Mouse (Mus musculus): ENCODE results near the gene Fam126a. TPM values are rescaled to one million over a fixed set of nuclear protein-coding genes. Genes with fewer than 3 reads are reported as not detected.

Gene Fam126a
- polyA plus RNA-seq, 1 experiment from 2014 or later = 29.2 TPM

DNA sequence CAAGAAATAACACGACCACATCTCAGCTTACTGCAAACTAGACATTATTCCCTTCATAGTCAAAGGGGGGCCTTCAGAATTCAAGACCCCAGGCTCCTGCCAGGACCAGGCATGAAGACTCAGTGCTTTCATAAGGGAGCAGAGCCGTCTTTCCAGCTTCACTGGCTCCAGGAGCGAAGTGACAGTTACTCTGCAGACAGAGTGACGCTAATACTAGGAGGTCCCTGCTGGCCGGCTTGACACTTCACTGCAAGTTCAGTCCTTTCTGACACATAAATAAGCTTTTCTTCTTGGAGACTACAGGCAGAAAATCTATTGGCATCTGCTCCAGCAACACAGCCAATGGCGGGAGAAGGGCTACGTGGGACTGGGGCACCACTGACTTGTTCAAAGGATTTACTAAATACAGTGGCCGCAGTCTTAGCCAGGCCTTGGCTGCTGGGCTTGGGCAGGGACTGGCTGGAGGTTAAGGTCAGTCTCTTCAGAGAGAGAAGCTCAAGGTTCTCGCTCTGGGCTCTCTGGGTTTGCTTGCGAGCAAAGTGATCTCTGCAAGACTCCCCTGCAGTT lies 65.8 kb downstream of the Fam126a start:
- DNase-seq (ENCODE audit: low spot score) = no peak
- WGBS = 80% methylated on average over 10 of the region's 10 CpGs
- ATAC-seq (ENCODE audit: insufficient number of reproducible peaks, low FRiP score, low TSS enrichment, low read depth) = no peak
- H3K9me3 ChIP-seq (ENCODE audit: control insufficient read depth, low read length) = no peaks in the 10 kb centered on the region
- no peak overlapping the region for H3K4me3 ChIP-seq (ENCODE audit: low read depth, low read length)
- H3K27me3 ChIP-seq (ENCODE audit: control insufficient read depth, insufficient read depth, low read length) = no peaks in the 10 kb centered on the region
- no peak overlapping the region for H3K27ac ChIP-seq (replicated peaks; ENCODE audit: low read depth, low read length)
- H3K9ac ChIP-seq (ENCODE audit: low read length) = no peak overlapping the region
- peaks cover 2% of the 10 kb centered on the region; the same call in 1 of the 2 replicates for H3K36me3 ChIP-seq (ENCODE audit: control insufficient read depth, insufficient read depth, low read length)
- no peaks in the 10 kb centered on the region for H3K4me1 ChIP-seq (ENCODE audit: control insufficient read depth, insufficient read depth, low read length)
- no peak overlapping the region for H3K4me2 ChIP-seq (ENCODE audit: low read depth, severe bottlenecking)

DNA sequence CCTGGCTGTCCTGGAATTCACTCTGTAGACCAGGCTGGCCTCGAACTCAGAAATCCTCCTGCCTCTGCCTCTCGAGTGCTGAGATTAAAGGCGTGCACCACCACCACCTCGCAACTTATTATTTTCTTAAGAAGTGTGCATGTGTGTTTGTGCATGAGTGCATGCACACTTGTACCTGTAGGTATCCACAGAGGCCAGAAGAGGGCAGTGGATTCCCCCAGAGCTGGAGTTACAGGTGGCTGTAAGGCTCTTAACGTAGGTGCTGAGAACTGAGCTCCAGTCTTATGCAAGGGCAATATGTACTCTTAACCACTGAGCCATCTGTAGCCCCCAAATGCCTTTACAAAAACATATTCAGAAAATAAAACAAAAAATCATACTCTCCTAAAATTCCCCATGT lies 77.4 kb downstream of the Fam126a start:
- WGBS = 93% methylated on average over 5 of the region's 5 CpGs
- no peak overlapping the region for H3K4me3 ChIP-seq (ENCODE audit: low read depth, low read length)
- H3K4me2 ChIP-seq (ENCODE audit: low read depth, severe bottlenecking) = no peak overlapping the region
- H3K9ac ChIP-seq (ENCODE audit: low read length) = no peak overlapping the region
- ATAC-seq (ENCODE audit: insufficient number of reproducible peaks, low FRiP score, low TSS enrichment, low read depth) = no peak
- no peak overlapping the region for H3K27ac ChIP-seq (replicated peaks; ENCODE audit: low read depth, low read length)
- no peaks in the 10 kb centered on the region for H3K4me1 ChIP-seq (ENCODE audit: control insufficient read depth, insufficient read depth, low read length)
- no peaks in the 10 kb centered on the region for H3K27me3 ChIP-seq (ENCODE audit: control insufficient read depth, insufficient read depth, low read length)
- H3K9me3 ChIP-seq (ENCODE audit: control insufficient read depth, low read length) = no peaks in the 10 kb centered on the region
- no peaks in the 10 kb centered on the region for H3K36me3 ChIP-seq (ENCODE audit: control insufficient read depth, insufficient read depth, low read length)
- no peak for DNase-seq (ENCODE audit: low spot score)

DNA sequence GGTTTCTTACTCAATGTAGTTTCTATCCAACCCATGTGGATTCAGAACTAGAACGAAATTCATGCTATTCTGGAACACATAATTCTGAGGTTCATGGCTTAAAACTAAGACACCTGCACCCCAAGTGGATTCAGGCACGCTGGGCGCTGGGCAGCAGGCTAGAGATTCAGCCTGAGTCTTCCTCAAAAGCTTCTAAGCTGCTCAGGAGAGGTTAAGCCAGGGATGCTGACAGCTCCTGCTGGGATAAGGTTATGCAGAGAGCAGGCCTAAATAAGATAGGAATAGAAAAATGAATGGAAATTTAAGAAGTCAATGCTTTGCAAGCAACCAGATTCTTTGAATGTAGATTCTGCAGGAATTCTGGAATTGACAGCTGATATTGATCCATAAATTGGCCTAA lies 82.4 kb downstream of the Fam126a start:
- 59% methylated on average over 3 of the region's 3 CpGs for WGBS
- H3K27ac ChIP-seq (replicated peaks; ENCODE audit: low read depth, low read length) = no peak overlapping the region
- H3K4me1 ChIP-seq (ENCODE audit: control insufficient read depth, insufficient read depth, low read length) = no peaks in the 10 kb centered on the region
- H3K4me2 ChIP-seq (ENCODE audit: low read depth, severe bottlenecking) = no peak overlapping the region
- DNase-seq (ENCODE audit: low spot score) (no peak), ATAC-seq (ENCODE audit: insufficient number of reproducible peaks, low FRiP score, low TSS enrichment, low read depth) (no peak)
- no peaks in the 10 kb centered on the region for H3K9me3 ChIP-seq (ENCODE audit: control insufficient read depth, low read length)
- no peak overlapping the region for H3K4me3 ChIP-seq (ENCODE audit: low read depth, low read length)
- H3K36me3 ChIP-seq (ENCODE audit: control insufficient read depth, insufficient read depth, low read length) = no peaks in the 10 kb centered on the region
- no peaks in the 10 kb centered on the region for H3K27me3 ChIP-seq (ENCODE audit: control insufficient read depth, insufficient read depth, low read length)
- H3K9ac ChIP-seq (ENCODE audit: low read length) = no peak overlapping the region

DNA sequence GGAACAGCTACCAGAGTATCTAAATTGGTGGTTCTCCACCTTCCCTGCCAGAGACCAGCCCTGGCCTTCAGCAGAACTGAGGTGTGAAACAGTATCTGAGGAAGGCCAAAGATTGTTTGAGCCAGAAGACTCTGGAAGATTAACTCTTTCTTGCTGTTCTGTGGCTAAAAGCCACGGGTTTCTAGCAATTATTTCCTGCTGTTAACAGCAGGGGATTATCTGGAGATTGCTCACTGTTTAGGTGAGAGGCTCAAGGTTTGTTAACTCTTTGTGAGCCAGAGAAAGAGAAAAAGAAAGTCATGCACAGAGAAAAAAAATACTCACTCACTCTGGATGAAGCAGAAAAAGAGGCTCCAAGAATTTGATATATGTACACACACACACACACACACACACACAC lies 85.4 kb downstream of the Fam126a start:
- no peaks in the 10 kb centered on the region for H3K27me3 ChIP-seq (ENCODE audit: control insufficient read depth, insufficient read depth, low read length)
- H3K9me3 ChIP-seq (ENCODE audit: control insufficient read depth, low read length) = no peaks in the 10 kb centered on the region
- ATAC-seq (ENCODE audit: insufficient number of reproducible peaks, low FRiP score, low TSS enrichment, low read depth) (no peak), DNase-seq (ENCODE audit: low spot score) (no peak)
- no peaks in the 10 kb centered on the region for H3K36me3 ChIP-seq (ENCODE audit: control insufficient read depth, insufficient read depth, low read length)
- no peak overlapping the region for H3K27ac ChIP-seq (replicated peaks; ENCODE audit: low read depth, low read length)
- no peak overlapping the region for H3K4me2 ChIP-seq (ENCODE audit: low read depth, severe bottlenecking)
- 0% methylated on average over 1 of the region's 1 CpGs for WGBS
- no peak overlapping the region for H3K4me3 ChIP-seq (ENCODE audit: low read depth, low read length)
- H3K4me1 ChIP-seq (ENCODE audit: control insufficient read depth, insufficient read depth, low read length) = no peaks in the 10 kb centered on the region
- no peak overlapping the region for H3K9ac ChIP-seq (ENCODE audit: low read length)

DNA sequence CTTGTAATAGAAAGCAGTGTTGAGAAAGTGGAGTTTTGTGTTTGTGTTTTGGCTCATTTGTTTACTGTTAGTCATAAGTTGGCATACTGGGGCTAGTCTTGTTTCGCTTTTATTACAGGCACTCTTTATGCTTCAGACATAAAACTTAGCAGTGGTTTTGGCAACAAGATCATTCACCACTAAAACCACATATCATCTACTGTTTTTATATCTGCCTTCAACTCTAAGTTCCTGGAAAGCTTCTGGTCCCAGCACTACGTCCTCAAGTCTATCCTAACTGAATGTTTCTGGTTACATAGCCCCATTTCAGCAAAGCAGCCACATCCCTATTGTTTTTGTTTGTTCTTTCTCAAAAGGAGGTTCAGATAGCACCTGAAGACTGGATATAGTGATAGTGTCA lies 87.0 kb downstream of the Fam126a start:
- Histone ChIP-seq H3K4me2 (ENCODE audit: low read depth, severe bottlenecking) (no peak overlapping the region), H3K4me3 (ENCODE audit: low read depth, low read length) (no peak overlapping the region), H3K4me1 (ENCODE audit: control insufficient read depth, insufficient read depth, low read length) (no peaks in the 10 kb centered on the region), H3K27ac (replicated peaks; ENCODE audit: low read depth, low read length) (no peak overlapping the region), H3K9ac (ENCODE audit: low read length) (no peak overlapping the region), H3K27me3 (ENCODE audit: control insufficient read depth, insufficient read depth, low read length) (no peaks in the 10 kb centered on the region), H3K36me3 (ENCODE audit: control insufficient read depth, insufficient read depth, low read length) (no peaks in the 10 kb centered on the region), H3K9me3 (ENCODE audit: control insufficient read depth, low read length) (no peaks in the 10 kb centered on the region)
- no peak for DNase-seq (ENCODE audit: low spot score)
- 87% methylated on average over 2 of the region's 2 CpGs for WGBS
- no peak for ATAC-seq (ENCODE audit: insufficient number of reproducible peaks, low FRiP score, low TSS enrichment, low read depth)

DNA sequence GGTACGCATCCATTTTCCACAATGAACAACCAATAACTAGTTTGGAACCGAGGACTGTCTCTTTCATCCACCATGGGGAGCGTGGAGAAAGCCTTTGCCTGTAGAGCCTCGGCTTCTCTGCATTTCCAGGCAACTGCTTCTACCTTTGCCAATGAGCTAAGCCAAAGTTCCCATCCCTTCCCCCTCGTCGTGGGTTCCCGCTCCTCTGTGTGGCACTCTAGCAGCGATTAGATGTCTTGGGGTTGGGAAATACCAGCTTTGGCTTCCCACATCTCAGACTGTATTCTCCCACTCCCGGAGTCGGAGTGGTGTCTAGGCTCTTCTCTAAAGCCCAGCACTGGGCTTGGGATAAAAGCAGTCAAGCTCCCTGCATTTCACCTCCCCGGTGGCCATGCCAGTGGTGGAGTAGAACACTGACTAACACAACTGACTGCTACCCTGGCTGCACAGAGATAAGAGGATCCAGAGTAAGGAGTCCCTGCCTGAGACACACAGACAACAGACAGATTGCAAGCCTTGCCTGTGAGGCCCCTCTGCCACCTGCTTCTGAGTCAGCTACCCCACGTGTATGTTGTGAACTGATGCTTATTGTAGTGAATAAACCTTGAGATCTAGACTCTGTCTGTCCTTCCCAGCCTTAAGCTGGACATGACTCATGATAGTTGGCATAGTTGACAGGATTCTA lies 106.9 kb downstream of the Fam126a start:
- ATAC-seq (ENCODE audit: insufficient number of reproducible peaks, low FRiP score, low TSS enrichment, low read depth) (no peak), DNase-seq (ENCODE audit: low spot score) (no peak)
- Histone ChIP-seq H3K4me2 (ENCODE audit: low read depth, severe bottlenecking) (no peak overlapping the region), H3K9ac (ENCODE audit: low read length) (no peak overlapping the region), H3K9me3 (ENCODE audit: control insufficient read depth, low read length) (no peaks in the 10 kb centered on the region), H3K27me3 (ENCODE audit: control insufficient read depth, insufficient read depth, low read length) (no peaks in the 10 kb centered on the region), H3K4me3 (ENCODE audit: low read depth, low read length) (no peak overlapping the region), H3K4me1 (ENCODE audit: control insufficient read depth, insufficient read depth, low read length) (no peaks in the 10 kb centered on the region), H3K36me3 (ENCODE audit: control insufficient read depth, insufficient read depth, low read length) (no peaks in the 10 kb centered on the region), H3K27ac (replicated peaks; ENCODE audit: low read depth, low read length) (no peak overlapping the region)
- WGBS = 86% methylated on average over 12 of the region's 12 CpGs

DNA sequence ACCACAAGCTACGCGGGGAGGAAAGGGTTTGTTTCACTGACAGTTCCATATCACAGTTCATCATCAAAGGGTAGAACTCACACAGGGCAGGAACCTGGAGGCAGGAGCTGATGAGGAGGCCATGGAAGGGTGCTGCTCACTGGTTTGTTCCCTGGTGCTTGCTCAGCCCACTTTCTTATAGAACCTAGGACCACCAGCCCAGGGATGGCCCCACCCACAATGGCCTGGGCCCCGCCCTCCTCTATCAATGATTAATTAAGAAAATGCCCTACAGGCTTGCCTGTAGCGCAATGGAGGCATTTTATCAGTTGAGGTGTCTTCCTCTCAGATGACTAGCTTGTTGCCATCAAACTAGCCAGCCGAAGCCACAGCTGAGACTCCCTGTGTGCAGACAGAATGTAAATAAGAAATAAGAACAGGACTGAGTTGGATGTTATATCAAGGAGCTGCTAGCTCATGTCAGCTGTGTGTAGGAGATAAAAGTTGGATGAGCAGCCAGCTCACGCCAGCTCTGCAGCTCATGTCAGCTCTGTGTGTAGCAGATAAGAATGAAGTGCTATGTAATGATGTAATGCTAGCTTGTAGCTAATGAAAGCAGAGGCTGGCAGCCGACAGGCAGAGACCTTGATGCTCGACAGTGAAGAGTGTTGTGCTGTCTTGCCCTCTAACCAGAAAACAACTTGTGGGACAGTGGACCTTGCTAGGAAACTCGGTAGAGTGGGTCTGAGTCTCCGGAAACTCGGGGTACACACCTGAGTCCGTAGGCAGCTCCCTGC lies 107.8 kb downstream of the Fam126a start:
- no peak overlapping the region for H3K4me2 ChIP-seq (ENCODE audit: low read depth, severe bottlenecking)
- no peak overlapping the region for H3K4me3 ChIP-seq (ENCODE audit: low read depth, low read length)
- 77% methylated on average over 12 of the region's 12 CpGs for WGBS
- no peak overlapping the region for H3K9ac ChIP-seq (ENCODE audit: low read length)
- ATAC-seq (ENCODE audit: insufficient number of reproducible peaks, low FRiP score, low TSS enrichment, low read depth) (no peak), DNase-seq (ENCODE audit: low spot score) (no peak)
- H3K9me3 ChIP-seq (ENCODE audit: control insufficient read depth, low read length) = no peaks in the 10 kb centered on the region
- no peaks in the 10 kb centered on the region for H3K36me3 ChIP-seq (ENCODE audit: control insufficient read depth, insufficient read depth, low read length)
- no peak overlapping the region for H3K27ac ChIP-seq (replicated peaks; ENCODE audit: low read depth, low read length)
- H3K27me3 ChIP-seq (ENCODE audit: control insufficient read depth, insufficient read depth, low read length) = no peaks in the 10 kb centered on the region
- H3K4me1 ChIP-seq (ENCODE audit: control insufficient read depth, insufficient read depth, low read length) = no peaks in the 10 kb centered on the region

DNA sequence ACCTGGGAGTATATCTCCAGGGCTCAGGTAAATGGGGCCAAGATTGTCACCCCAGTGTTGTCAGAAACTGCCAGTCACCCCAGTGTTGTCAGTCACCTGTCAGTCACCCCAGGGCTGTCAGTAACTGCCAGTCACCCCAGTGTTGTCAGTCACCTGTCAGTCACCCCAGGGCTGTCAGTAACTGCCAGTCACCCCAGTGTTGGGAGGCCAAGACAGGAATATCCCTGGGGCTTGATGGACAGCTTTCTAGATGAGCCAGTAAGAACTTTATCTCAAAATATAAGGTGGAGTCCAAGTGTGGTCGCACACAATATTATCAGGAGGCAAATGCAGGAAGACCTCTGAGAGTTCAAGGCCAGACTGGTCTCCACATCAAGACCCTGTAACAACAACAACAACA lies 109.2 kb downstream of the Fam126a start:
- Histone ChIP-seq H3K27ac (replicated peaks; ENCODE audit: low read depth, low read length) (no peak overlapping the region), H3K9ac (ENCODE audit: low read length) (no peak overlapping the region), H3K36me3 (ENCODE audit: control insufficient read depth, insufficient read depth, low read length) (no peaks in the 10 kb centered on the region), H3K4me3 (ENCODE audit: low read depth, low read length) (no peak overlapping the region), H3K9me3 (ENCODE audit: control insufficient read depth, low read length) (no peaks in the 10 kb centered on the region), H3K27me3 (ENCODE audit: control insufficient read depth, insufficient read depth, low read length) (no peaks in the 10 kb centered on the region), H3K4me1 (ENCODE audit: control insufficient read depth, insufficient read depth, low read length) (no peaks in the 10 kb centered on the region), H3K4me2 (ENCODE audit: low read depth, severe bottlenecking) (no peak overlapping the region)
- ATAC-seq (ENCODE audit: insufficient number of reproducible peaks, low FRiP score, low TSS enrichment, low read depth) = no peak
- 85% methylated on average over 1 of the region's 1 CpGs for WGBS
- DNase-seq (ENCODE audit: low spot score) = no peak
